Mouse (Mus musculus): ENCODE measurements around the gene Rnase4.

Rnase4 gene

DNA sequence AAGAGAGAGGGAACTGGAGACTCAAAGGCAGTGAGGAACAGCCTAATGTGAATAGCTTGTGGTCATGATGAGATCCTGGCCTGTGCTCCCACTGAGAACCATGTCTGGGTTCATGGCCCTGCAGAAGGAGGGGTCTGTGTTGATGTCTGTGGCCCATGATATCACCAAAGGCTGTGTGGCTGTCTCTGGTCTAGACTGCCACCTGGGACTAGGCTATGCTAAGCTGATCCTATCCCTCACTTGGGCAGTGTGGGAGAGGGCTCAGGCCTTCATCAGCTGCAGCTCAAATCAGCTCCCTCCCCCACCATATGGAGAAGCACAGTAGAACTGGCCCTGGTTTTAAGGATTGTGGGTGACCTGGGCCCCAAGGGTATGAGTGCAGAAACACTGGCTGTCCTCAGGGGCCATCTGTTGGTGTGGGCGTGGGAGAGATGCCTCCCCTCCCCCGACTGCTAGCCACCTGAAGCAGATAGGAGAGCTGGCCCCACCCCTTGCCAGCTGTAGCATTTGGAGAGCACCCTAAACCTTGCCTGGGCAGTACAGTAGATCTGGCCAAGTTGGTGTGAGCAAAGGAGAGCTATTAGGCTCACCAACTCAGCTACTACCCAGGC is 36.9 kb downstream of the Rnase4 start:
- DNase-seq (ENCODE audit: low spot score in 2 of 2): no peak

DNA sequence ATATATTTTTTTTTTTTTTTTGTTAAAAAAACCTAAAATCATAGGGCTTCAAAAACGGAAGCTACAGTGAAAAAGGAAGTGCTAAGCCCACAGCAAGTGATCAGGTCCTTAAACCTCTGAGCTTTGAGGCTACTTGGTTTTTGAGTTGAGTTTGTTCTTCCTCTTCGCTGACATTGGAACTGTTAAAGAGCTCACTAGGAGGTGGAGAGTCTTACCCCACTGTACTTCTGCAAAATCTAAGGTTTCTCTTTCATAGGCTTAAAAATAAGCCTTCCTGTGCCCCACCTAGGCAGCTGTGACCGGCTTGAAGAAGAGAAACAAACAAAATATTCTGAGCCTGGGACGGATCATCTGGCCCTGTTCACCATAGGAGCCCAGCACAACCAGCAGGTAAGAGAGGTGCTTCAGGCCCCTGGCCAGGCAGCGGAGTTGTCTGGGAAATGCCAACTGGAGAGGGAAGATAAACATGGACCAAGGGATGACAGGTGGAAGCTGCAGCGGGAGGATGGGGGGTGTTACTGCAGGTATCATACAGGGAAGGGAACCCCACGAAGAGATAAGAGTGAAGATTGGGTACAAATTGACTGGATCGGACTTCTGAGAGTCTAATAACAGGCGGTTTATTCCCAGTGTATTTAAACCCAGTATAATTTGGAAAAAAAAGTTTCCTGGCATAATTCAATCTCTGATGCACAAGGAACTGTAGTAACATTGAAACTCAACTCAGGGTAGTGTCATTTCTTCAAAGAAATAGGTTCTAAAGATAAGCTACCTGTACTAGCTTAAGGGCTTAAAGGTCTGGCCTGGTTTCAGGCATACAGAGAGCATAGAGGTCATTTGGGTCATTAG is 38.1 kb downstream of the Rnase4 start:
- no peak for DNase-seq (ENCODE audit: low spot score in 2 of 2)

DNA sequence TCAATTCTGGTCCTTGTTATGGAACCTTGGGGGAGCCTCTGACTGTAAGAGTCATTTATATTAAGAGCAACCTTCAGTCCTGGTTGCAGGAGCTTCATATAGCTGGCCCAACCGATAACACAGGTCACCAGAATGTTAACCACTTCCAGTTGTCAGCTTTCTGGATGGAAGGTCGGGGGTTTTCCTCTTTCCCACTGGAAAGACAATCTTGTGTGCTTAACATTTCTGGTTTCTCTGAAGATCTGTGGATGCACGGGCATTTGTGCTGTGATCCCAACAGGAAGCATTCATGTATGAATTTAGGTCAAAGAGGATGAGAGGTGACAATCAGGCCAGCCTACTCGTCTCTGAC is 38.7 kb downstream of the Rnase4 start:
- DNase-seq (ENCODE audit: low spot score in 2 of 2): no peak

DNA sequence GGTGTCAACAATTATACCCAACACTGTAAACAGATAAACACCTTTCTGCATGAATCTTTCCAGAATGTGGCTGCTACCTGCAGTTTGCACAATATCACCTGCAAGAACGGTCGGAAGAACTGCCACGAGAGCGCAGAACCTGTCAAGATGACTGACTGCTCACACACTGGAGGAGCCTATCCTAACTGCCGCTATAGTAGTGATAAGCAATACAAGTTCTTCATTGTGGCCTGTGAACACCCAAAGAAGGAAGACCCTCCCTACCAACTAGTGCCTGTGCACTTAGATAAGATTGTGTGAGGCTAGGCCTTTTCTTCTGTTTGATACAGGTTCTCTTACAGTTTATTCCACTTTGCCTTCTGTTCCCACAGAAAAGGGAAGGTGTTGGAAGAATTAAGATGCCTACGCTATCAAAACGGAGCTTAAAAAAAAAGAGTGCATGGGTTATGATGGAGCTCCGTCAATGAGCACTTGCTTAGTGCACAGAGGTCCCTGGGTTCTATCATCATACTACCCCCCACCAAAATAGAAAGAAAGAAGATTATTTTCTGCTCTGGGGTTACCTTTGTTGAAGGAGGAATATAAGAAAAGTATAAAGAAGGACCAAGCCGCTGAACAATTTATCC is 39.6 kb downstream of the Rnase4 start:
- no peak for DNase-seq (ENCODE audit: low spot score in 2 of 2)

DNA sequence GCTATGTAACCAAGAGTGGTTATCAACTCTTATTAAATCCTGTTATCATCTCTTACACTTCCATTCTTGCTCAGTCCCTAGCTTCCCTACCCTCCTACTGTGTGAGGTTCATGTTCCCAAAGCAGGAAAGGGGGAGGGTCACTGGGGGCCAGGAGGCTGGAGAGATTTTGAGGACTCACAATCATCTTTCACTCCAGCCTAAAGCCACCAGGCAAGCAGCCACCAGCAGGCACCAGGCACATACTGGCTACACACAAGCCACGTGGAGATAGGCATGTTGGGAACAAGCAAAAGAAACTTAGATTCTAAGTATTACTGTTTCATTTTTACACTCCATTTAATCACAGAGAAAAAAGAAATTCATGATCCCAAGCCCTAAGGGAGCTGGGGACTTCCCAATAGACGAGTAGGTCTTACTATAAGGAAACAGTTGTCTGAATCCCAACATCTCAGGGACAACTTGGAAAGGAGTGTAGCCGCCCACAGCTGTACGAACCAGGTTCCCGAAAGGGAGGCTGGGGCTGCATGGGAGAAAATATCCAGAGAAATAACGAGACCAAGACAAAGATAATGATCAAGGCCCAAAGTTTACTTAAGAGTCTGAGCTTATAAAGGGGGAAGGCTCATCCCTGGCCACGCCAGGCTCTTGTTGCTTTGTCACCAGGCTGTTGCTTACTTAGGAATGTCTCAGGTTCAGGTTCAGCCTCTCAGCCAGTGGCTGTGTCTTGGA is 40.4 kb downstream of the Rnase4 start:
- DNase-seq (ENCODE audit: low spot score in 2 of 2): no peak

DNA sequence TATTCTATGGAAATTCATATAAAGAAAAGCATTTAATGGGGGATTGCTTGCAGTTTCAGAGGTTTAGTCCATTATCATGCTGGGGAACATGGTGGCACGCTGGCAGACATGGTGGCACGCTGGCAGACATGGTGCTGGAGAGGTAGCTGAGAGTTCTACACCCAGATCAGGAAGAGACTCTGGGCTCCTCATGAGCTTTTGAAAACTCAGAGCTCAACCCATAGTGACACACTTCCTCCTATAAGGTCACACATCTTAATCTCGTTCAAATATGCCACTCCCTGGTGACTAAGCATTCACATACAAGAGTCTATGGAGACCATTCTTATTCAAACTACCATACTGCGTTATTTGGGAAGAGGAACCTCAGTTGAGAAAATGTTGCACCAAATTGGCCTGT is 41.5 kb downstream of the Rnase4 start:
- DNase-seq (ENCODE audit: low spot score in 2 of 2): no peak

DNA sequence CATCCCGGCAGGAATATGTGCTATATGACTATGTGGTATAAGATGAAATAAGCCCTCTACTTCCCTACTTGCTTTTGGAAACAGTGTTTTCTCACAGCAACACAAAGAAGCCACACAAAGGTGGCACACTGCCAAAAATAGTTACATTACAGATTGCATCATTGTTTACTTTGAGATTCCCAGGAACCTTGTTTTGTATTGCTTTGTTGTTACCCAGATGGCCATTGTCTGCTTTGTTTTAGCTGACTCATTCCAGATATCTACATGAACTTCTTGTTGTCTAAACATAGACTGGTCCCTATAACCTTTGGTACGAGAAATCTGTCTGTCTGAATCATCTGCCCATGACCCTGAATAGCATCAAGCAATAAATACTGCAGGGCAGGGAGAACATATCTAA is 49.5 kb downstream of the Rnase4 start:
- DNase-seq (ENCODE audit: low spot score in 2 of 2): no peak

DNA sequence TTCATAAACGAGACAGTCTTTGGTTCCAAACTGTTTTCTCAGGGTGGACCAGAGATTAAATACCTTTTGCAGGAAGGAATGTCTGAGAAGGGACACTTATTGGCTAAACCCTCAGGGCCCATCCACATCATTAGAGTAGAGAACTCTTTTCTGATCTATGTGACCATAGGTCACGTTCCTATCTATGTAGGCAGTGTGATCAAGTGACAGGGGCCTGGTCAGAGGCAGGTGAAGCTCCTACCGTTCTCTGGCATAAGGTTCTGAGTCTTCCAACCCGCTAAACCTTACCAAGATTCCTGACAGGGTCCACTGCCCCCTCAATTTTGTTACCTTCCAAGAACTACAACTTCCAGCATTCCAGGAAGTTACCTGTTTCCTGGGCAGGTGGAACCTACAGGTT is 51.2 kb downstream of the Rnase4 start:
- no peak for DNase-seq (ENCODE audit: low spot score in 2 of 2)

DNA sequence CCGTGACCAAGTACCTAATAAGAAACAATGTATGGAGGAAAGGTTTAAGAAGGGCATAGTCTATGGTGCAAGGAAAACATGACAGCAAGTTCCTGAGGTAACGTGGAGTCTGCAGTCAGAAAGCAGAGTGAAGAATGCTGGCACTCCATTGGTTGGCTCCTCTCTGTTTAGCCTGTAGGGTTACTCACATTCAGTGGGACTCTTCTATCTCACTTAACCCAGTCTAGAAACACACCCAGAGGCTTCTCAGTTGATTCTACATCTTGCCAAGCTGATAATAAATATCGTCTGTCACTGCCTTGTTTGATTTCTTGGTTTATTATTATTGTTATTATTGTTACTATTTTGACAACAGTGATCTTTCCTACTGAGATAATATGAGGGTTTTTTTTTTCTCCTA is 51.7 kb downstream of the Rnase4 start:
- DNase-seq (ENCODE audit: low spot score in 2 of 2): no peak

DNA sequence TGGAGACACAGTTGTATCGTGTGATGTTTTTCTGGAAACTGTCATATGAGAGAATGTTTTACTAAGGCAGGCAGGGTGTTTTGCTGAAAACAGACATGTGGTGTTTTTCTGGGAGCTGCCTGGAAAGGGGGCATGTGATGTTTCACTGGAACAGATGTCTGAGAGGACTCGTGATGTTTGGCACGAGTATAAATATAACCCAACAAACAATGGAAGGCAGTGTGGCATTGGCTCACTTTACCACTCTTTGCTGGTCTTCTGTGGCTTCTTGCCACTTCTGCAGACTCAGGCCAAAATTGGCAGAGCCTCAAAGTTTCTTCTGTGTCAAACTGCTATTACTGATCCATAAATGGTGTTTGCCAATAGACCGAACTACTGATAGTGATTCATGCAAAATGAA is 52.4 kb downstream of the Rnase4 start:
- DNase-seq (ENCODE audit: low spot score in 2 of 2): no peak

DNA sequence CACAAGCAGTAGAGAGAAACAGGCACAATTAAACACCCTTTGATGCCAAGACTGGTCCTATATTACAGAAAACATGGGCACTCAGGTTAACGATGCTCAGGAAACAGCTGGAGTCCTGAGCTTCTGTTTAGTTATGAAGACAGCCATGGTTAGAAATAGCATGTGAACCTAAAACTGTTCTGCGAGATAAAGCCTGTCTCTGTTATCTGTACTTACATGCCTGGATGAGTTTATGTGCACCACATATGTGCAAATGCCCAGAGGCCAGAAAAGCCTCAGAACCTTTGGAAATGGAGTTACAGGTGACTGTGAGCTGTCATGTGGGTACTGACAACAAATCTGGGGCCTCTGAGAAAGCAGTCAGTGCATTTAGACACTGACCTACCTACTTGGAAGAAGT is 53.1 kb downstream of the Rnase4 start:
- no peak for DNase-seq (ENCODE audit: low spot score in 2 of 2)

DNA sequence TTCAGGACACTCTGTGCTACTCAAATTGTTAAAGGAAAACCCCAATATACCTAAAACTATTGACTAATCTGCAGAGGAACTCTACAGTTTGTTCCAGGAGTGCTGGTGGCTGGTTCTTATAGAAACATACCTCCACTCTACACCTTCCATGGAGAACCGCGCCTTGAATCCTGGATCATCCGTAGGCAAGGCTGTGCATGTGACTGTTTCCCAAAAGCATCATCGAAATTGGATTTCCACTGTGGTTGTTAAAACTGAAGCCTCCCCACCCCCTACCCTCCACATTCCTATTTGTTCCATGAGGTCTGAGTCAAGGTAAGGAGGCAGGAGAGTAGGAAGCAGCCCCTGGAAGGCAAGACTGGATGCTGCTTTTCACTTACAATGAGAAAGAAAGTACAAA is 53.6 kb downstream of the Rnase4 start:
- no peak for DNase-seq (ENCODE audit: low spot score in 2 of 2)

DNA sequence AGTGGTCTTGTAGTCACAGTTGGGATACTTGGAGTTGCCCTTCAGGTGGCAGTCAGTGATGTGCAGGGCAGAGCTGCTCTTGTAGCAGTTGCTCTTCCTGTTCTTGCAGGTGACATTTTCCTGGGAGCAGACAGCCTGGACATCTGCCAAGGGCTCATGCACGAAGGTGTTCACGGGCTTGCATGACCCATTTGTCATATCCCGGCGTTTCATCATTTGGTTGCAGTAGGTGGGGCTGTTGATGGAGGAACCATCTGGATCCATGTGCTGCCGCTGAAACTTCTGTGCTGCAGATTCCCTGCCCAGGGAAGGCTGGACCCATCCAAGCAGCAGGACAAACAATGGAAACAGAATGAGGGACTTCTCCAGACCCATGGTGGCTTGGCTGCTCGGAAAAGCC is 54.6 kb downstream of the Rnase4 start:
- no peak for DNase-seq (ENCODE audit: low spot score in 2 of 2)

DNA sequence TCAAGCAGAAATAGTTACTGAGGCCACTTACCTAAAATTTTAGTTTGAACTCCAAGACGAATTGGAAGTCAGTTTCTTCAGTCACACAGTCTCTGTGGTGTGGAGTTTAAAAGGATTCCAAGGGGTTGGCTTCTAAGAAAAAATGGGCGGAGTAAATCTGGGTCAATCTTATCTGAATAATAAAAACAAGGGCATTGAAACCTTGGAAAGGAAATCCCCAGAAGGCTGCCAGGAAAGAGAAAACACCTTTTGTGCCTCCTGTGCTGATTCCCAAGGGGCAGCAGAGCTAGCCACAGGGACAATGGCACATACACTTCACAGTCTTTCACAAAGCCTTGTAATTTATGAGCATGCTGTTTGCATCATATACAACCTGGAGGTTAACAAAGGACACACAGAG is 55.8 kb downstream of the Rnase4 start, which contains the start of gene Rnase1:
Gene Rnase1 (minus strand): TSS at position 101 of the 400 bp plus-strand sequence.
- no peak for DNase-seq (ENCODE audit: low spot score in 2 of 2)

DNA sequence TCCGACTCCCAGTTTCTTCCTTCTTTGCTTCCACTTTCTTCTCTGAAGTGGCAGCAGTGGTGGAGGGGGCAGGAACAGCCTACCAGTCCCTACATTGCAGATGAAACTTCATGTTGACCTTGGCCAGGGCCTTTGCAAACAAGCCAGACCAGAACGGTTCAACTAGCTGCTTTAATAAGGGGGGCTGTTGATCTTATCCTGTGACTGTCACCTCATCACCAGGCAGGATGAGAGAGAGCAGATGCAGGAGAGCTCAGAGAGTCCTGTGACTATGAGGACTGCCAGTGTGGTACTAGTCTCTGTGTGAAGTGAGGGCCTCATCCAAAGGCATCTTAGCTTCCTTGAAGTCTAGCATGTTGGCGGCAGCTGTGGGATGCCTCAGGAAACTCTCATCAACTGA is 57.1 kb downstream of the Rnase4 start:
- no peak for DNase-seq (ENCODE audit: low spot score in 2 of 2)

DNA sequence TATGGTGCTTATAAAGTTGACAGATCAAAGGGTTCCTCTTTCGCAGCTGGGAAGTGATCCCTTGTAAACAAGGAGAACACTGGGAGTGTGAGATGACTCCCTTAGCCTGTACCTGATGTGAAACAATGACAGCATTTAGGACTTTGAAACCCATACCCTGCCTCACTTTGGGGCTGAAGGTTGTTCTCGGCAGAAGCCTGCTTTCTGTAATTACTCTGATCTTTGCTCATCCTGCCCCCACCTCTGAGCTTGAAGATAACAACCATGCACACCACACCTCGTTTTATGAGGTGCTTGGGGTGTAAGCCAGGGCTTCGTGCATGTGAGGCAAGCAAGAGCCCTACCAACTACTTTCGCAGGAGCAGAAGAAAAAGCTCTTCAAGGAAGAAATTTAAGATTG is 58.3 kb downstream of the Rnase4 start:
- no peak for DNase-seq (ENCODE audit: low spot score in 2 of 2)

DNA sequence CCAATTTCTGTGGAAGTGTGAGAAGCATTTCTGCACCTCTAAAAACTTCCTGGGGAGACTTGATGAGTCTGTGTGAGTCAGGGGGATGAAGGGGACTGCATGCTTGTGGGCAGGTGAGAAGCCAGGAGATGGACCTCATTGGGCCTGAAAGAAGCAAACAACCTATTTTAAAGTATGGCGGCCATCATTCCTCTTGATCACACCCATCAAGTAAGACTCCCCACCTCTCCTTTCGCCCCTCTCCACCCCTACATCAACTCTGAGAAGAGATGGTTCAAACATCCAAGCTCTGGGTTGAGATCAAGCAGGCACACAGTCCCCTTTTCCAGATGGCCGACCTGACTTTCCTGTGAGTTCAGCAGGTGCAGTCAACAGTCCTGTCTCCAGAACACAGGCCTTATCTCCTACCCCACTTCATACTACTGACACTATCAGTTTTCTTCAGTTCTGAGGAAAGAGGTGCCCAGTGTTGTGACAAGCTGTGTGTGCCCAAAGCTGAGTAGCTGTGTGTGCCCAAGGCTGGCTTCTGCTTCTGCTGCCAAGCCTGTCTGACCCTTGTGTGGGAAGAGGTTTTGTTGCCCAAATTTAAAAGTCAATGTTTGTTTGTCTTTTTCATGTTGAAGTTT is 59.4 kb downstream of the Rnase4 start:
- DNase-seq (ENCODE audit: low spot score in 2 of 2): no peak

DNA sequence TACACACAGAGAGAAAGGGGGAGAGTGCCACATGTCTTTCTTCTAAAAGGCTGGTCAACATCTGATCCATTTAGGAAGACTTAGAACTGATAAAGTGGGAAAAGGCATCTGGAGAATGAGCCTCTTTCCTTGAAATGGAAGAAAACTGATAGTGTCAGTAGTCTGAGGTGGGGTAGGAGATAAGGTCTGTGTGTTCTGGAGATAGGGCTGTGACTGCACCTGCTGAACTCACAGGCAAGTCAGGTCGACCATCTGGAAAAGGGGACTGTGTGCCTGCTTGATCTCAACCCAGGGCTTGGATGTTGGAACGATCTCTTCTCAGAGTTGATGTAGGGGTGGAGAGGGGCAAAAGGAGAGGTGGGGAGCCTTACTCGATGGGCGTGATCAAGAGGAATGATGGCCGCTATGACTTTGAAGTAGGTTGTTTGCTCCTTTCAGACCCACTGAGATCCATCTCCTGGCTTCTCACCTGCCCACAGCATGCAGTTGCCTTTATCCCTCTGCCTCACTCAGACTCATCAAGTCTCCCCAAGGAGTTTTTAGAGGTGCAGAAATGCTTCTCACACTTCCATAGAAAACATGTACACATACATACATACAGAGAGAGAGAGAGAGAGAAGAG is 61.5 kb downstream of the Rnase4 start:
- no peak for DNase-seq (ENCODE audit: low spot score in 2 of 2)

Measured in right cerebral cortex, postnatal 36 days (tissue).